Mouse (Mus musculus) small intestine, adult 2 months (tissue): Measurements from ENCODE around the gene Anks3. TPM values are rescaled to one million over a fixed set of nuclear protein-coding genes. Genes with fewer than 3 reads are reported as not detected.

ENCODE experiments used
- H3K27ac ChIP-seq: fragments of 200-500 bp; 2 replicates; pipeline ENCODE4 v1.5.1; 2012; ENCODE audit warnings: low read depth, low read length, control low read depth, inconsistent platforms; ENCODE audit not compliant: insufficient read depth
- H3K27me3 ChIP-seq: fragments of 200-500 bp; 2 replicates; pipeline ENCODE4 v1.6.1; 2012; ENCODE audit warnings: mild to moderate bottlenecking, moderate library complexity, low read length, inconsistent platforms; ENCODE audit not compliant: control insufficient read depth, insufficient read depth
- H3K36me3 ChIP-seq: fragments of 200-500 bp; 2 replicates; pipeline ENCODE4 v1.6.1; 2012; ENCODE audit warnings: mild to moderate bottlenecking, low read length, control low read depth, inconsistent platforms; ENCODE audit not compliant: control insufficient read depth, insufficient read depth
- H3K4me1 ChIP-seq: fragments of 200-500 bp; 2 replicates; pipeline ENCODE4 v1.6.1; 2012; ENCODE audit warnings: low read length, inconsistent platforms, mixed read lengths; ENCODE audit not compliant: control insufficient read depth, insufficient read depth, insufficient read length
- H3K4me3 ChIP-seq: fragments of 200-500 bp; 2 replicates; pipeline ENCODE4 v1.5.1; 2012; ENCODE audit warnings: low read depth, mild to moderate bottlenecking, control low read depth, inconsistent platforms, low read length, moderate library complexity
- CTCF ChIP-seq: fragments of 200-500 bp; IDR thresholded peaks from 2 replicates; pipeline ENCODE4 v1.5.1; 2012; ENCODE audit warnings: low read depth, mild to moderate bottlenecking, control low read depth, inconsistent platforms, low read length, moderate library complexity, mixed read lengths; ENCODE audit not compliant: insufficient replicate concordance, insufficient read length; ENCODE audit errors: extremely low read depth
- POLR2A ChIP-seq: fragments of 200-500 bp; IDR thresholded peaks from 2 replicates; pipeline ENCODE4 v1.6.1; 2012; ENCODE audit warnings: low read depth, mild to moderate bottlenecking, control low read depth, inconsistent platforms, low read length, moderate library complexity
- WGBS: fragments of 180-500 bp; shearing (Covaris S2); methylation state at CpG from one replicate; pipeline ENCODE4 v1.1.7; 2018; 5-methylcytosine and 5-hydroxymethylcytosine counted together
- polyA plus RNA-seq: library from polyadenylated mRNA; depleted of rRNA; stranded (reverse); fragments of >200 nt; gene quantifications from 2 replicates; pipeline ENCODE4 v1.2.3, GENCODE M21; 2012; rRNA removed

Anks3 gene
- polyA plus RNA-seq, 1 experiment, result 34.8 TPM

- no peak overlapping the region for H3K4me3 ChIP-seq
- no peaks in the 10 kb centered on the region for H3K27me3 ChIP-seq
- peak overlapping the region; percentile 77 for H3K27ac ChIP-seq
- TF ChIP-seq CTCF, result no peak
- no peak for TF ChIP-seq POLR2A
- peaks cover 6% of the 10 kb centered on the region; the same call in 1 of the 2 replicates for H3K36me3 ChIP-seq
- peaks cover 29% of the 10 kb centered on the region for H3K4me1 ChIP-seq
- 42% methylated on average over 5 of the region's 5 CpGs for WGBS
Observed at GRCm38 (mm10) chr16:4896249-4897027, 67.6 kb downstream of the Anks3 start.

GRCm38 (mm10) chr16:4894201-4894908, 69.7 kb downstream of the Anks3 start:
- Histone ChIP-seq H3K27me3 (no peaks in the 10 kb centered on the region), H3K27ac (no peak overlapping the region), H3K4me1 (peaks cover 31% of the 10 kb centered on the region), H3K36me3 (peaks cover 11% of the 10 kb centered on the region), H3K4me3 (no peak overlapping the region)
- TF ChIP-seq POLR2A, result no peak
- TF ChIP-seq CTCF, result no peak
- 80% methylated on average over 7 of the region's 7 CpGs for WGBS

GRCm38 (mm10) chr16:4892171-4892570, 71.8 kb downstream of the Anks3 start:
- WGBS, result 86% methylated on average over 6 of the region's 6 CpGs
- no peaks in the 10 kb centered on the region for H3K27me3 ChIP-seq
- TF ChIP-seq POLR2A, result no peak
- no peak for TF ChIP-seq CTCF
- H3K4me1 ChIP-seq, result peaks cover 33% of the 10 kb centered on the region
- H3K36me3 ChIP-seq, result peaks cover 8% of the 10 kb centered on the region
- H3K4me3 ChIP-seq, result no peak overlapping the region
- no peak overlapping the region for H3K27ac ChIP-seq

Other genes starting within 250 kb of the Anks3 start
- gene Nmral1, start 244.8 kb downstream of the Anks3 start, polyA plus RNA-seq, result 2.2 and 5.6 TPM in 2 replicates
- 11.8 and 21.2 TPM in 2 replicates for gene Hmox2, start 237.8 kb downstream of the Anks3 start, polyA plus RNA-seq
- 51.7 and 87.4 TPM in 2 replicates for gene Cdip1, start 173.9 kb downstream of the Anks3 start, polyA plus RNA-seq
- gene 4930562C15Rik, start 128.8 kb downstream of the Anks3 start, polyA plus RNA-seq, result not detected in 2 replicates
- 21.0 and 37.1 TPM in 2 replicates for gene Ubald1, start 83.9 kb downstream of the Anks3 start, polyA plus RNA-seq
- gene Mgrn1, start 78.0 kb downstream of the Anks3 start, polyA plus RNA-seq, result 81.9 and 164 TPM in 2 replicates
- 23.7 and 42.6 TPM in 2 replicates for gene Nudt16l1, start 25.4 kb downstream of the Anks3 start, polyA plus RNA-seq
- 0.15 TPM in 1 of 2 replicates, not detected in the other for gene Sept12, start 33.6 kb upstream of the Anks3 start, polyA plus RNA-seq
- gene Smim22, start 43.1 kb upstream of the Anks3 start, polyA plus RNA-seq, result 173 and 472 TPM in 2 replicates
- 41.3 and 68.4 TPM in 2 replicates for gene Rogdi, start 49.3 kb upstream of the Anks3 start, polyA plus RNA-seq
- 21.2 and 39.0 TPM in 2 replicates for gene Glyr1, start 85.7 kb upstream of the Anks3 start, polyA plus RNA-seq
- 14.8 and 25.8 TPM in 2 replicates for gene Ubn1, start 85.9 kb upstream of the Anks3 start, polyA plus RNA-seq
- gene Ppl, start 168.2 kb upstream of the Anks3 start, polyA plus RNA-seq, result 1.1 and 1.6 TPM in 2 replicates
- gene Sec14l5, start 182.9 kb upstream of the Anks3 start, polyA plus RNA-seq, result 0.08 TPM in 1 of 2 replicates, not detected in the other
- 25.9 and 38.8 TPM in 2 replicates for gene Nagpa, start 239.8 kb upstream of the Anks3 start, polyA plus RNA-seq